Mouse (Mus musculus) limb, embryonic 14.5 days (tissue): Measurements from ENCODE around the gene Slc12a5. TPM values are rescaled to one million over a fixed set of nuclear protein-coding genes. Genes with fewer than 3 reads are reported as not detected.

Experiments
- ATAC-seq: fragments of 200-750 bp; cut with Nextera tagmentation; 2 replicates; pipeline ENCODE4 v1.8.0; 2017; ENCODE audit warnings: low read depth, moderate number of reproducible peaks, moderate TSS enrichment; ENCODE audit not compliant: low FRiP score
- DNase-seq: peaks from one replicate; pipeline ENCODE4 v3.0.0-alpha.2; 2015; ENCODE audit warnings: low spot score
- H3K27ac ChIP-seq: fragments of 300-500 bp; sonication (generic); replicated peaks from 2 replicates; pipeline ENCODE4 v1.5.1; 2014; ENCODE audit warnings: low read depth, mild to moderate bottlenecking, low read length, moderate library complexity, mixed read lengths
- H3K27me3 ChIP-seq: fragments of 300-500 bp; sonication (generic); 2 replicates; pipeline ENCODE4 v1.6.1; 2014; ENCODE audit warnings: low read length, mixed read lengths; ENCODE audit not compliant: control insufficient read depth, insufficient read depth
- H3K36me3 ChIP-seq: fragments of 300-500 bp; sonication (generic); 2 replicates; pipeline ENCODE4 v1.6.1; 2014; ENCODE audit warnings: mild to moderate bottlenecking, low read length, moderate library complexity, mixed read lengths; ENCODE audit not compliant: control insufficient read depth, insufficient read depth
- H3K4me1 ChIP-seq: fragments of 300-500 bp; sonication (generic); 2 replicates; pipeline ENCODE4 v1.6.1; 2014; ENCODE audit warnings: antibody characterized with exemption, low read length, mixed read lengths; ENCODE audit not compliant: control insufficient read depth, insufficient read depth
- H3K4me2 ChIP-seq: fragments of 300-500 bp; sonication (generic); replicated peaks from 2 replicates; pipeline ENCODE4 v1.6.1; 2014; ENCODE audit warnings: low read depth, mild to moderate bottlenecking, low read length, moderate library complexity; ENCODE audit not compliant: severe bottlenecking
- H3K4me3 ChIP-seq: fragments of 300-500 bp; sonication (generic); replicated peaks from 2 replicates; pipeline ENCODE4 v1.5.1; 2014; ENCODE audit warnings: low read length
- H3K9ac ChIP-seq: fragments of 300-500 bp; sonication (generic); 2 replicates; pipeline ENCODE4 v1.6.1; 2014; ENCODE audit warnings: mild to moderate bottlenecking, low read depth, low read length, moderate library complexity; ENCODE audit not compliant: severe bottlenecking
- H3K9me3 ChIP-seq: fragments of 300-500 bp; sonication (generic); 2 replicates; pipeline ENCODE4 v1.6.1; 2016; ENCODE audit warnings: low read length; ENCODE audit not compliant: control insufficient read depth
- POLR2A ChIP-seq: fragments of 200-500 bp; IDR thresholded peaks from 2 replicates; pipeline ENCODE4 v1.8.0; 2012; ENCODE audit warnings: inconsistent platforms, mild to moderate bottlenecking, moderate library complexity, borderline replicate concordance; ENCODE audit not compliant: insufficient read depth, insufficient read length; ENCODE audit errors: extremely low read depth
- WGBS: fragments of 180-500 bp; shearing (Covaris S2); extraction: QIAGEN DNeasy Blood & Tissue Kit; methylation state at CpG from one replicate; pipeline ENCODE4 v1.1.7; 2014; 5-methylcytosine and 5-hydroxymethylcytosine counted together
- polyA plus RNA-seq, 2 experiments: library from polyadenylated mRNA; depleted of rRNA in 1 of 2; stranded (reverse) in 1 of 2; unstranded in 1 of 2; fragments of >200 nt; fragmentation: Nextera tagmentation in 1 of 2; extraction: Ambion mirVana in 1 of 2; gene quantifications; 2 replicates each; pipeline versions ENCODE4 v1.2.1 to v1.2.3; 2012 to 2014

Gene Slc12a5
- polyA plus RNA-seq, 2 experiments = 0.72 to 6.9 TPM

DNA sequence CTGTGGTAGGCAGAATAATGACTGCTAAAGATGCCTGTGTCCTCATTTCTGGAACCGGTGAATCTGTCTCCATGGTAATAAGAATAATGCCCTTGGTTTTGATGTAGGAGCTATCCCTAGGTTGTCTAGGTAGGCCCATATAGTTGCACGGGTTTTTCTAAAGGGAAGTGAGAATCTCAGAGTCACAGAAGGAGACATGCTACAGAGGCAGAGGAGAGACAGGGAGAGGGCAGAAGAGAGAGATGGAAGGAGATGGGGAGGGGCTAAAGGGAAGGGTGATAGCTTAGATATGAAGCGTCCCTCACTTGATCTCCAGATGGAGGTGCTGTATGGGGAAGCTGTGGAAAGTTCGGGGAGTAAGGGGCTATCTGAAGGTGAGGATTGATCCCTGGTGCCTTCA, 76.8 kb downstream of the Slc12a5 start:
- no peak for DNase-seq
- 67% methylated on average over 4 of the region's 4 CpGs for WGBS

DNA sequence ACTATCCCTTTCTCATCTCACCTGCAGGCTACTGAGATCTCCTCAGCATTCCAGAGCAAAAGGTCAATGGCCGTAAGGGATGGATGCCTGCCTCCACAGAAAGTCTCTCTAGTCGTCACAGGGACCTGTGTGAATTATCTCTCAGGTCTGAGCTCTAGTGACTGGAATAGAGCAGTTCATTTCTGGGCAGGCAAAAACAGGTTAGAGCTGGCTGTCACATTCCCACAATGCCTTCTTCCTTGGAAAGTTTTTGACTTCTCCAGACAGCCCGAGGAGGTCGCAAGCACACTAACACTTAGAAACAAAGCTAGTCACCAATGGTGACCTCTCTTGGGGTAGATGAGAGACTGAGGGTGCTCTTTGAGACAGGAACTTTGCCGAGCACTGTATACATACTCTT, 81.5 kb downstream of the Slc12a5 start:
- ATAC-seq = no peak
- H3K4me3 ChIP-seq = no peak overlapping the region
- no peak overlapping the region for H3K4me2 ChIP-seq
- H3K9me3 ChIP-seq = no peaks in the 10 kb centered on the region
- H3K27ac ChIP-seq = no peak overlapping the region
- no peaks in the 10 kb centered on the region for H3K4me1 ChIP-seq
- 60% methylated on average over 5 of the region's 5 CpGs for WGBS
- H3K27me3 ChIP-seq = no peaks in the 10 kb centered on the region
- no peaks in the 10 kb centered on the region for H3K36me3 ChIP-seq
- DNase-seq = no peak
- no peak overlapping the region for H3K9ac ChIP-seq
- no peak for TF ChIP-seq POLR2A

More for the DNA sequence above, 76.8 kb downstream of the Slc12a5 start:
- H3K9ac ChIP-seq = no peak overlapping the region
- no peak overlapping the region for H3K27ac ChIP-seq
- no peaks in the 10 kb centered on the region for H3K27me3 ChIP-seq
- no peak overlapping the region for H3K4me3 ChIP-seq
- no peak for TF ChIP-seq POLR2A
- H3K9me3 ChIP-seq = no peaks in the 10 kb centered on the region
- H3K4me2 ChIP-seq = no peak overlapping the region
- peaks cover 16% of the 10 kb centered on the region for H3K4me1 ChIP-seq
- no peak for ATAC-seq
- H3K36me3 ChIP-seq = no peaks in the 10 kb centered on the region

DNA sequence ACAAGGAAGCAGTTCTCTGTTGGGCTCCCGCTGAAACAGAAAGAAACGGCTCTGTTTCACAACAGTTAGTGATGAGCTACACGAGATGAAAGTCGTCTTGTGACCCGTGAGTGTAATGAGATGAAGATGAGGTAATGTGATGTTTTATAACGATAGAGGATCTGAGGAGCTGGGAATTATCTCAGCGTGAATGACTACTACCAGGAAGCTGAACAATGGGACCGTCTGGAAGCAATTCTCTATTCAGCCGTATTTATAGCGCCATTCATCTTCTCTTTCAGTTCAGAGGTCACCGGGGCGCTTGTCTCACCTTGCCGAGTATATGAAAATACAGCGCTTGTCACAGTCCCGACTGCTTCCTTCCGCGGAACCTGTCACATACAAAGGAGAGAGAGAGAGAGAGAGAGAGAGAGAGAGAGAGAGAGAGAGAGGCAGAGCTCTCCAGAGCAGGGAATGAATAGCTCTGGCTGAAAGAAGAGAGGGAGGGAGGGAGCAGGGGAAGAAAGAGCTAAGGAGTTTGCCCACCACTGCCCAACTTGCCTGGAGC, 82.6 kb downstream of the Slc12a5 start:
- no peaks in the 10 kb centered on the region for H3K9me3 ChIP-seq
- H3K4me1 ChIP-seq = no peaks in the 10 kb centered on the region
- no peaks in the 10 kb centered on the region for H3K27me3 ChIP-seq
- no peak for TF ChIP-seq POLR2A
- H3K4me2 ChIP-seq = no peak overlapping the region
- H3K4me3 ChIP-seq = no peak overlapping the region
- WGBS = 4% methylated on average over 17 of the region's 17 CpGs
- no peak for DNase-seq
- no peak overlapping the region for H3K27ac ChIP-seq
- H3K36me3 ChIP-seq = no peaks in the 10 kb centered on the region
- H3K9ac ChIP-seq = no peak overlapping the region
- ATAC-seq = no peak

DNA sequence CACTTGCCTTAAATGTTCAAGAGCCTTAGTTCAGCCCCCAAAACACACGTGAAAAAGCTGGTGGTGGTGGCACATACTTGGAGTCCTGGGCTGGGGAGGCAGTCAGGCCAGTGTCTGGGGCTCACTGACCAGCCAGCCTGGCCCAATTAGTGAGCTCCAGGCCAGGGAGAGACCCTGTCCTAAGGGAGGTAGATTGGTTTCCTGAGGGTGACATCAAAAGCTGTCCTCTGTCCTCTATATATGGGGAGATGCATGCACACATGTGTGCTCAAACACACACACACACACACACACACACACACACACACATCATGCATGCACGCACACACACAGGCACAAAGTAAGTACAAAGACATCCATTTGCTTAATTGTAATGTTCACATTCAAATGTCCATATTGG, 83.1 kb downstream of the Slc12a5 start:
- no peak for ATAC-seq
- Histone ChIP-seq H3K36me3 (no peaks in the 10 kb centered on the region), H3K4me2 (no peak overlapping the region), H3K4me1 (no peaks in the 10 kb centered on the region), H3K27me3 (no peaks in the 10 kb centered on the region), H3K9ac (no peak overlapping the region), H3K27ac (no peak overlapping the region), H3K4me3 (no peak overlapping the region), H3K9me3 (no peaks in the 10 kb centered on the region)
- TF ChIP-seq POLR2A = no peak
- DNase-seq = no peak
- WGBS = 59% methylated on average over 2 of the region's 2 CpGs

DNA sequence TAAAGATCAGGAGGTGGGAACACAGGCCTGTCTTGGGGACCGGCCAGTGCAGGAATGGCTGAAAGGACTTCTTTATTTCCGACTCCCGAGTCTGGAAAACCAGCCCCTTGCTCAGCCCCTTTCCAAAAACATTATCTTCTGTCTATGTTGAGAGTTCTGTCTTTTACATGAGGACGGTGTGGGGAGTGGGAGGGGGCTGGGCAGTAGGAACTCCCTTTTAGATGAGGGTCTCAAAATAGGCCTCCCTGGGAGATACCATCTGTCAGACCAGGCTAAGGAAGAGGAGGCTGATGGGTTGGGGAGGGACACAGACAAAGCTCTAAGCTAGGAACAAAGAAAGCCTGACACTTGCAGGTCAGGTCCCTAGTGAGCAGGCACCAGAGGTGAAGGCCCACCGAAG, 88.4 kb downstream of the Slc12a5 start:
- no peak overlapping the region for H3K4me2 ChIP-seq
- ATAC-seq (no peak), DNase-seq (no peak)
- no peak overlapping the region for H3K27ac ChIP-seq
- TF ChIP-seq POLR2A = no peak
- no peaks in the 10 kb centered on the region for H3K27me3 ChIP-seq
- no peaks in the 10 kb centered on the region for H3K9me3 ChIP-seq
- no peak overlapping the region for H3K9ac ChIP-seq
- 65% methylated on average over 5 of the region's 5 CpGs for WGBS
- no peak overlapping the region for H3K4me3 ChIP-seq
- H3K4me1 ChIP-seq = no peaks in the 10 kb centered on the region
- H3K36me3 ChIP-seq = no peaks in the 10 kb centered on the region

Other genes starting within 250 kb of the Slc12a5 start
- not detected in 2 replicates for gene Spint5, start 245.5 kb upstream of the Slc12a5 start, polyA plus RNA-seq (2012; rRNA removed)
- not detected in 2 replicates for gene Spint5, start 245.5 kb upstream of the Slc12a5 start, polyA plus RNA-seq (2014; fragmentation: Nextera tagmentation; extraction: Ambion mirVana)
- 0.67 and 0.79 TPM in 2 replicates for gene Wfdc3, start 214.9 kb upstream of the Slc12a5 start, polyA plus RNA-seq (2012; rRNA removed)
- gene Wfdc3, start 214.9 kb upstream of the Slc12a5 start, polyA plus RNA-seq (2014; fragmentation: Nextera tagmentation; extraction: Ambion mirVana) = 0.37 and 0.50 TPM in 2 replicates
- gene Dnttip1, start 214.8 kb upstream of the Slc12a5 start, polyA plus RNA-seq (2012; rRNA removed) = 46.0 and 58.6 TPM in 2 replicates
- gene Dnttip1, start 214.8 kb upstream of the Slc12a5 start, polyA plus RNA-seq (2014; fragmentation: Nextera tagmentation; extraction: Ambion mirVana) = 70.1 and 70.6 TPM in 2 replicates
- gene Ube2c, start 190.9 kb upstream of the Slc12a5 start, polyA plus RNA-seq (2012; rRNA removed) = 293 and 329 TPM in 2 replicates
- 279 and 305 TPM in 2 replicates for gene Ube2c, start 190.9 kb upstream of the Slc12a5 start, polyA plus RNA-seq (2014; fragmentation: Nextera tagmentation; extraction: Ambion mirVana)
- gene Tnnc2, start 180.8 kb upstream of the Slc12a5 start, polyA plus RNA-seq (2012; rRNA removed) = 178 and 322 TPM in 2 replicates
- gene Tnnc2, start 180.8 kb upstream of the Slc12a5 start, polyA plus RNA-seq (2014; fragmentation: Nextera tagmentation; extraction: Ambion mirVana) = 273 and 401 TPM in 2 replicates
- gene Snx21, start 175.0 kb upstream of the Slc12a5 start, polyA plus RNA-seq (2012; rRNA removed) = 26.0 and 35.0 TPM in 2 replicates
- gene Snx21, start 175.0 kb upstream of the Slc12a5 start, polyA plus RNA-seq (2014; fragmentation: Nextera tagmentation; extraction: Ambion mirVana) = 29.2 and 34.0 TPM in 2 replicates
- gene Acot8, start 155.9 kb upstream of the Slc12a5 start, polyA plus RNA-seq (2012; rRNA removed) = 31.5 and 41.2 TPM in 2 replicates
- 14.0 and 15.2 TPM in 2 replicates for gene Acot8, start 155.9 kb upstream of the Slc12a5 start, polyA plus RNA-seq (2014; fragmentation: Nextera tagmentation; extraction: Ambion mirVana)
- 4.3 and 4.9 TPM in 2 replicates for gene Zswim3, start 155.7 kb upstream of the Slc12a5 start, polyA plus RNA-seq (2012; rRNA removed)
- 6.9 and 7.0 TPM in 2 replicates for gene Zswim3, start 155.7 kb upstream of the Slc12a5 start, polyA plus RNA-seq (2014; fragmentation: Nextera tagmentation; extraction: Ambion mirVana)
- 9.1 and 11.2 TPM in 2 replicates for gene Zswim1, start 138.1 kb upstream of the Slc12a5 start, polyA plus RNA-seq (2012; rRNA removed)
- 19.5 and 19.9 TPM in 2 replicates for gene Zswim1, start 138.1 kb upstream of the Slc12a5 start, polyA plus RNA-seq (2014; fragmentation: Nextera tagmentation; extraction: Ambion mirVana)
- gene Spata25, start 132.3 kb upstream of the Slc12a5 start, polyA plus RNA-seq (2012; rRNA removed) = 0.09 and 0.13 TPM in 2 replicates
- not detected in 2 replicates for gene Spata25, start 132.3 kb upstream of the Slc12a5 start, polyA plus RNA-seq (2014; fragmentation: Nextera tagmentation; extraction: Ambion mirVana)
- 197 and 285 TPM in 2 replicates for gene Ctsa, start 127.9 kb upstream of the Slc12a5 start, polyA plus RNA-seq (2012; rRNA removed)
- 147 and 163 TPM in 2 replicates for gene Ctsa, start 127.9 kb upstream of the Slc12a5 start, polyA plus RNA-seq (2014; fragmentation: Nextera tagmentation; extraction: Ambion mirVana)
- 7.2 and 8.5 TPM in 2 replicates for gene Neurl2, start 127.3 kb upstream of the Slc12a5 start, polyA plus RNA-seq (2012; rRNA removed)
- 5.5 and 7.6 TPM in 2 replicates for gene Neurl2, start 127.3 kb upstream of the Slc12a5 start, polyA plus RNA-seq (2014; fragmentation: Nextera tagmentation; extraction: Ambion mirVana)
- gene Pltp, start 103.1 kb upstream of the Slc12a5 start, polyA plus RNA-seq (2012; rRNA removed) = 45.5 and 55.3 TPM in 2 replicates
- gene Pltp, start 103.1 kb upstream of the Slc12a5 start, polyA plus RNA-seq (2014; fragmentation: Nextera tagmentation; extraction: Ambion mirVana) = 51.1 and 56.2 TPM in 2 replicates
- gene Pcif1, start 81.5 kb upstream of the Slc12a5 start, polyA plus RNA-seq (2012; rRNA removed) = 40.5 and 48.6 TPM in 2 replicates
- gene Pcif1, start 81.5 kb upstream of the Slc12a5 start, polyA plus RNA-seq (2014; fragmentation: Nextera tagmentation; extraction: Ambion mirVana) = 66.4 and 73.0 TPM in 2 replicates
- 37.9 and 48.9 TPM in 2 replicates for gene Zfp335, start 49.0 kb upstream of the Slc12a5 start, polyA plus RNA-seq (2012; rRNA removed)
- gene Zfp335, start 49.0 kb upstream of the Slc12a5 start, polyA plus RNA-seq (2014; fragmentation: Nextera tagmentation; extraction: Ambion mirVana) = 13.7 and 17.7 TPM in 2 replicates
- gene Mmp9, start 20.0 kb upstream of the Slc12a5 start, polyA plus RNA-seq (2012; rRNA removed) = 16.7 and 20.3 TPM in 2 replicates
- gene Mmp9, start 20.0 kb upstream of the Slc12a5 start, polyA plus RNA-seq (2014; fragmentation: Nextera tagmentation; extraction: Ambion mirVana) = 13.6 and 19.1 TPM in 2 replicates
- gene Ncoa5, start 74.1 kb downstream of the Slc12a5 start, polyA plus RNA-seq (2012; rRNA removed) = 77.3 and 86.3 TPM in 2 replicates
- 58.7 and 68.1 TPM in 2 replicates for gene Ncoa5, start 74.1 kb downstream of the Slc12a5 start, polyA plus RNA-seq (2014; fragmentation: Nextera tagmentation; extraction: Ambion mirVana)
- 9.7 and 11.7 TPM in 2 replicates for gene Cd40, start 94.8 kb downstream of the Slc12a5 start, polyA plus RNA-seq (2012; rRNA removed)
- 7.4 and 9.1 TPM in 2 replicates for gene Cd40, start 94.8 kb downstream of the Slc12a5 start, polyA plus RNA-seq (2014; fragmentation: Nextera tagmentation; extraction: Ambion mirVana)
- not detected in 2 replicates for gene 1700025C18Rik, start 129.9 kb downstream of the Slc12a5 start, polyA plus RNA-seq (2012; rRNA removed)
- gene 1700025C18Rik, start 129.9 kb downstream of the Slc12a5 start, polyA plus RNA-seq (2014; fragmentation: Nextera tagmentation; extraction: Ambion mirVana) = not detected in 2 replicates